Mouse (Mus musculus): Measurements from ENCODE around the gene Def6.

Def6 gene

DNA sequence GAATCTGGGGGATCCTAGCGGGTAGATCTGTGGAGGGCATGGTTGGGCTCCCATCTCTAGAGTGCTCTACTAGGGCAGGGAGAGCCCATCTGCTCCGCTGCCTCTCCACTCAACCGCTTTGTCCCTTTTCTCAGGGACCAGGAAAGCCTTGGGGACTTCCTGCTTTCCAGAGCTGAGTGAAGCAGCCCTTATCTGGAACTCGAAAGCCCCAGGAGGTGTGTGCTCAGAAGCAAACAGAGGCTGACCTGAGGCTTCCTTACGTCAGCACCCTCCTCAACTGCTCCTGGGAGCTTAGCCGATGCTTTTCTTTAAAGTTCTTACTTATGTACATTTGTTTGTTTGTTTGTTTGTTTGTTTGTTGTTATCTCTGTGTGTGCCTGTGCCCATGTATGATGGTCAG is 65.3 kb downstream of the Def6 start:
- no peak for DNase-seq (ENCODE audit: low spot score in 2 of 2)

DNA sequence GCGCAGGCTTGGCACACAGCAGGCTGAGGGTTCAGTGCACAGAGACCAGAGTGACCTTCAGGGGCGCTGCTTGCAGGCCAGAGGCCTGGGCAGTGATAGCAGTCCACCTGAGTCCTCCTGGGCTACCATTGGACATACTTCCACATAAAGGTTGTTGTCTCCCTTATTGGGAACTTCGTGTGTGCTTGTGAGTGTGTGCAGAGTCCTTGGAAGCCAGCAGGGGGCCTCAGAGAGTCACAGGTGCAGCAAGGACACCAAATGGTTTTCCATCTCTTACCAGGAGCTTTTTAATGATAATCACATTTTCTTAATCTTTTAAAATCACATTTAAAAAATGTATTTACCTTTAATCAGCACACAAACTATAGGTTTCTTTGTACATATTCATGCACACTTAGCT is 67.2 kb downstream of the Def6 start:
- no peak for DNase-seq (ENCODE audit: low spot score in 2 of 2)

- no peak for DNase-seq (ENCODE audit: low spot score in 2 of 2)
Observed at GRCm38 (mm10) chr17:28277226-28277625, 69.6 kb downstream of the Def6 start.

DNA sequence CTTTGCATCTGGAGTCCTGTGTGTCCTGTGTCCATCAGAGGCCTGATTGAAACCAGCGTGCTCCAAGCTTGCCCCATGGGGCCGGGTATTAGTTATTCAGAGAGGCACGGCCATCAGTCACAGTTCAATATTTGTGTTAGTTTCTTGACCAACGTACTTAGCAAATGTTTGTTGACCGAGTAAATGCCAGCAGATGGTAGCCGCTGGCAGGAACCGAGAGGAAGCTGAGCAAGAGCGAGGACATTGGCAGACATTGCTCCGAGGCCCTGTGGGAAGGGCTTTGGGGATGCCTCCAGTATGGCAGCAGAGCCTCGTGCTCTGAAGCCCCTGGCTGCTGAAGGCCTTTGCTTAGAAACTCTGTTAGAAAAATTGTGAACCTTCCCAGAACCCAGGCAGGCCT is 70.1 kb downstream of the Def6 start:
- DNase-seq (ENCODE audit: low spot score in 2 of 2): no peak

DNA sequence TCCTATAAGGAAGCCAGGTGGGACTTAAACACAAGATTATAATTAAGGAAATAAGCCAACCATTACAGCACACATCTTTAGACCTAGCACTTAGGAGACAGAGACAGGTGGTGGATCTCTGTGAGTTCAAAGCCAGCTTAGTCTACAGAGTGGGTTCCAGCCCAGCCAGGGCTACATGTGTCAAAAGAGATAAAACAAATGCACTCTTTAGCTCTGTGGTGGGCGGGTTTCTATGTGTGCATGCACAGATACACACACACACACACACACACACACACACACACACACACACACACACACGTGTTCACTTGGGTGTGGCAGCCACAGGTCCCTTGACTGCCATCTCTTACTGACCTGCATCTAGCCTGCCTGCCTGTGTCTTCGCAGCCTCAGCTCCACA is 70.6 kb downstream of the Def6 start:
- DNase-seq (ENCODE audit: low spot score in 2 of 2): no peak

Measured in right cerebral cortex, postnatal 36 days (tissue).